Mouse (Mus musculus) retina, postnatal 1 day (tissue): ENCODE data around the gene Ankrd52.
A peak's percentile ranks its signal among the peaks of the same experiment; 100 is the strongest.

ENCODE experiments used
- DNase-seq: peaks from one replicate; pipeline ENCODE4 v3.0.0-alpha.2; 2012

Ankrd52 gene

DNA sequence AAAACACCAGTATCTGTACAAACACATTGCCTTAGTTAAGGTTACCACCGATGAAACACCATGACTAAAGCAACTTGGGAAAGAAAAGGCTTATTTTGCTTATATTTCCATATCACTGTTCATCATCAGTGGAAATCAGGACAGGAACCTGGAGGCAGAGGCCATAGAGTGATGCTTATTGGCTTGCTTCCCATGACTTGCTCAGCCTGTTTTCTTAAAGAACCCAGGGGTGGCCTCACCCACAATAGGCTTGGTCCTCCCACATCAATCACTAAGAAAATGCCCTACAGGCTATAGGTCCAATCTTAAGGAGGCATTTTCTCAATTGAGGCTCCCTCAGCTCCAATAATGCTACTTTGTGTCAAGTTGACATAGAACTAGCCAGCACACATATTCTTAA, 65.8 kb downstream of the Ankrd52 start:
- DNase-seq = no peak

DNA sequence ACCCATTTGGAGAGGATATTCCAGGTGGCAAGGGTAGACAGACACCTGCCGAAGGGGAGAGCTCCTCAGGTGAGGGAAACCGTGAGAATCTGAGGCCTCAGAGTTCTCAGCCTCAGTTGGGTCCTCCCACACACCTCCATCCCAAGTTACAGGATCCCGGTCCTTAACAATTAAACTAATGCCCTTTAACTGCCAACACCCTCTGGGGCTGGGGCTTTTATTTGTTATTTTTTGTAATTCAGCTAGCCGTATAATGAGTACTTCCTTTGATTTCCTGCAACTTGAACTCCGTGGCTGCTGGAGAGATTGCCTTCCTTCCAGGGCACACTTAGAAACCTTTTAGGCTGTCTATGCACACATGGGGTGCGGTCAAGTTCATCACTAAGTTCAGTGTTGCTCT, 67.4 kb downstream of the Ankrd52 start:
- no peak for DNase-seq

DNA sequence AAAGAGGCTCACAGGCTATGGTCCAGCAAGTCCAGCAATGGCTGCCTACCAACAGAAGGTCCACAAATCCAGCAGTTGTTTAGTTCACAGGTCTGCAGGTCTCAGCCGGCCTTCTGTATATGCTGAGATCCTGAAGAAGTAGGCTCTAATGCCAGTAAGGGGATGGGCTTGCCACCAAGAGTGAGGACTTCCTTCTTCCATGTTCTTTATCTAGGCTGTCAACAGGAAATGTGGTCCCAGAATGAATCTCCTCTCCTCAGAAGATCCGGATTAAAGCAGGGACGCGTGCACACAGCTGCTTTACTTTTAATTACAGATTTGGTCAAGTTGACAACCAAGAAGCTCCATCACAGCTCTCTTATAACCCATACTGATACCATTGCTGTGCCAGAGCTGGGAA, 68.5 kb downstream of the Ankrd52 start:
- no peak for DNase-seq

DNA sequence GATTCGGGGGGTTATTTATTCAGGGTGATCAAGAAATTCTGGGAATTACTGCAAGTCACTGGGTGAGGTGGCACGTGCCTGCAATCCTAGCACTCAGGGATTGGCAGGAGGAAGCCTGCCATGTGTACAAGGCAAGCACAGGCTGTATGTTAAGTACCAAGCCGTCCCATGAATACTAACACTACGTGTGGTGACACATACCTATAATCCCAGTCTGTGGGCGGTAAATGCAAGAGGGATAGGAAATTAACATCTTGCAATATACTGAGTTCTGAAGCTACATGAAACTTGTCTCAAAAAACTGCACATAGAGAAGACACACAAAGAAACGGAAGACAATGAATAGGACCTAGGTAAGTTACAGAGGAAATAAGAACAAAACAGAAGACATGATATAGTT, 74.1 kb downstream of the Ankrd52 start:
- no peak for DNase-seq

DNA sequence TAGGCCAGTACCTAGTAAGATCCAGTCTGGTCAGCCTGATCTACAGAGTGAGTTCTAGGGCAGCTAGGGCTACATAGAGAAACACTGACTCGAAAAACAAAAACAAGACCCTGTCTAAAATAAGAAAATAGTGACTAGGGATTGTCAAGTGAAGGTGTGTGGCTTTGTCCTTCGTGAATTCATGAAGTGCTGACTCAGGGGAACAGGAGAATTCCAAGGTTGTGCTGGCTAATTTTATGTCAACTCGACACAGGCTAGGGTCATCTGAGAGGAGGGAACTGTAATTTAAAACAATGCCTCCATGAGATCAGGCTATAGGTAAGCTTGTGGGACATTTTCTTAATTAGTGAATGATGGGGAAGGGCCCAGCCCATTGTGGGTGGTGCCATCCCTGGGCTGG, 77.6 kb downstream of the Ankrd52 start:
- DNase-seq = no peak

DNA sequence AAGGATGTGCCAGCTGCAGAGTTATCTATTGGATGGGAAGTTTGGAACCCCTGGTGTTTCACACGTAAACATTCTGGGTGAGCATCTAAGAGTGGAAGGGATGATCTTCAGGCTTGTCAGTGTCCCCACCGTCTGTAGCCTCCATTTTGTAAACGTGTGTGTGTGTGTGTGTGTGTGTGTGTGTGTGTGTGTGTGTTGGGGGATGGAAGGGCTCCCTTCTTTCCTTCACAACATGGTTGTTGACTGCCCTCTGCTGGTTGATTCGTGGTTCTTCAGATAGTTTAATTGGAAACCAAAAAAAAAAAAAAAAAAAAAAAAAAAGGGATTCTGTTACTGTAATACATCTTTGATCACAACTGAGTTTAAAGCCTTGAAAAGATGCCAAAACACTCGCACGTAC, 78.4 kb downstream of the Ankrd52 start:
- peak; percentile 93 for DNase-seq

DNA sequence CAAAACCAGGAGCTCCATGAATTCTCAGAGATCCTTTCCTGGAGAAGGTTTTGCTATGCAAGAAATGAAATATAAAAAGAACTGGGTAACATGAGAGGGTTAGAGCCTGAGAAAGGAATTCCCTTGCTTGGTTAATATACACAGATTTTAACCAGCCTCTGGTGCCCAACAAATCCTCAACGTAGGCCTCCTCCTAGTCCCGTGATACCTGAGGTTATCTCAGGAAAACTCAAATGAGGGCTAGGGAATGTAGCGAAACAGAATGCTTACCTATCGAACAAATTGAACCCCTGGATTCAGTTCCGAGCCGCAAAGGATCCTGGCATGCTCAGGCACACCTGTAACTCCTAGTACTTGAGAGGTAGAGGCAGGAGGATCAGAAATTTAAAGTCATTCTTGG, 80.8 kb downstream of the Ankrd52 start:
- DNase-seq = no peak
